ENCODE assay signal across 9 mouse cellular contexts in the genomic region with DNA sequence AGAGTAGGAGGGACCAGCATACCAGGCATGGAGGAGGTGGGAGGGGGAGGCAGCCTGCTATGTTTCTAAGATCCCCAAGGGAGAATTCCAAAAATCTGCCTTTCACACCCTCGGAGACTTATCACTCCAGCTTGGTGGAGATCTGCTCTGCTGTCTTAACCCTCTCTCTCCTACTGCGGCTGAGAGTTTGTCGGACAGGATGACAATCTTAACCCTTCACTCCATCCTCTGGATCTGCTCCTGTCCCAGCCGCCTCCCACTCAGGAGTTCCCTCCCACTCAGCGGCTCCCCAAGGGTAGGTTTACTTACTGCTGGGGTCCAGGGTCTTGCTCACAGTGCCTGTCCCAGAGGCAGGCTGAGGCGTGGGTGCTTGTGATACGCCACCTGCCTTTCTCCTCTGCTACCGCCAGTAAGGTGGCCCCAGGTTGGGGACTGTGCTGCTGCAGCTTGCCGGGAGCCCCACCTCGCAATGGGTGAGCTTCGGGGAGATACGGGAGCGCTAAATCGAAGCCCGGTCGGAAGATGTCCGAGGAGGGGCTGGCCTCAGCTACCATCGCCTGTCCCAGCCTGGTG. TPM values are rescaled to one million over a fixed set of nuclear protein-coding genes. Genes with fewer than 3 reads are reported as not detected.
DNase-seq lines count a peak whose midpoint lies in the region; ATAC-seq lines count a peak whose summit lies in the region.
"Had no signal": no experiment of that assay in that cellular context is flagged by ENCODE, and none has a peak within 500 bp of the region (broad histone marks: within the 10 kb centered on the region; RNA-seq: fewer than 3 reads in every experiment).

No protein-coding gene starts in this region.

- DNase-seq in heart, adult 18-20 months, result no peak
- peak; percentile 24 to 26 for DNase-seq in cerebellum, postnatal 36 days
- DNase-seq in adrenal gland, postnatal 25 days, result no peak
- DNase-seq in adrenal gland, postnatal 10 days, result no peak

- no peak overlapping the region for H3K27ac ChIP-seq in heart, embryonic 15.5 days
- H3K27ac ChIP-seq in hindbrain, embryonic 12.5 days, result no peak overlapping the region
- 0 out of 2 replicates have a peak overlapping the region, but pooled peaks have one; percentile 9 for H3K27ac ChIP-seq in limb, embryonic 15.5 days
- no peak overlapping the region for H3K27ac ChIP-seq in stomach, embryonic 14.5 days (ENCODE audit: low read length)
- H3K27ac ChIP-seq: liver, embryonic 14.5 days had no signal

- H3K36me3 ChIP-seq in heart, embryonic 15.5 days, result no peaks in the 10 kb centered on the region
- H3K36me3 ChIP-seq in hindbrain, embryonic 12.5 days, result no peaks in the 10 kb centered on the region
- no peaks in the 10 kb centered on the region for H3K36me3 ChIP-seq in limb, embryonic 15.5 days
- no peaks in the 10 kb centered on the region for H3K36me3 ChIP-seq in stomach, embryonic 14.5 days (ENCODE audit: control insufficient read depth, insufficient read depth, low read length)

- peak overlapping the region; percentile 92 for H3K4me2 ChIP-seq in heart, embryonic 15.5 days
- H3K4me2 ChIP-seq in hindbrain, embryonic 12.5 days (replicated peaks), result peak overlapping the region; percentile 97
- H3K4me2 ChIP-seq in limb, embryonic 15.5 days, result peak overlapping the region; percentile 95
- peak overlapping the region; percentile 98 for H3K4me2 ChIP-seq in stomach, embryonic 14.5 days (replicated peaks; ENCODE audit: low read depth, low read length)

- ATAC-seq in heart, embryonic 15.5 days (replicated peaks; ENCODE audit: insufficient number of reproducible peaks, insufficient read depth, low FRiP score, low read depth), result no peak
- no peak for ATAC-seq in hindbrain, embryonic 12.5 days (ENCODE audit: low FRiP score)
- no peak for ATAC-seq in limb, embryonic 15.5 days (ENCODE audit: insufficient number of reproducible peaks, low FRiP score, low TSS enrichment, low read depth)
- no peak for ATAC-seq in stomach, embryonic 14.5 days (ENCODE audit: insufficient number of reproducible peaks, insufficient read depth, low FRiP score, low read depth)

- H3K4me1 ChIP-seq in heart, embryonic 15.5 days (replicated peaks), result peaks cover 25% of the 10 kb centered on the region
- peaks cover 19% of the 10 kb centered on the region for H3K4me1 ChIP-seq in hindbrain, embryonic 12.5 days
- H3K4me1 ChIP-seq in limb, embryonic 15.5 days, result peaks cover 34% of the 10 kb centered on the region
- H3K4me1 ChIP-seq in stomach, embryonic 14.5 days (ENCODE audit: control insufficient read depth, insufficient read depth, low read length), result peaks cover 17% of the 10 kb centered on the region

- H3K27me3 ChIP-seq in heart, embryonic 15.5 days, result peaks cover 32% of the 10 kb centered on the region
- H3K27me3 ChIP-seq in hindbrain, embryonic 12.5 days, result peaks cover 60% of the 10 kb centered on the region
- H3K27me3 ChIP-seq in limb, embryonic 15.5 days, result peaks cover 36% of the 10 kb centered on the region
- peaks cover 13% of the 10 kb centered on the region; the same call in 1 of the 2 replicates for H3K27me3 ChIP-seq in stomach, embryonic 14.5 days (ENCODE audit: control insufficient read depth, insufficient read depth, low read length)

- H3K9ac ChIP-seq in heart, embryonic 15.5 days, result peak overlapping the region; percentile 36
- H3K9ac ChIP-seq in hindbrain, embryonic 12.5 days, result no peak overlapping the region
- H3K9ac ChIP-seq in limb, embryonic 15.5 days, result peak overlapping the region; percentile 18; the same call in 1 of the 2 replicates
- no peak overlapping the region for H3K9ac ChIP-seq in stomach, embryonic 14.5 days (replicated peaks; ENCODE audit: low read depth, low read length)
- H3K9ac ChIP-seq: liver, embryonic 14.5 days had no signal

- peak overlapping the region; percentile 61 for H3K4me3 ChIP-seq in heart, embryonic 15.5 days
- peak overlapping the region; percentile 55 for H3K4me3 ChIP-seq in hindbrain, embryonic 12.5 days
- peak overlapping the region; percentile 56 for H3K4me3 ChIP-seq in limb, embryonic 15.5 days
- H3K4me3 ChIP-seq in stomach, embryonic 14.5 days (ENCODE audit: low read depth, low read length), result peak overlapping the region; percentile 44

- H3K9me3 ChIP-seq in heart, embryonic 15.5 days (replicated peaks), result no peaks in the 10 kb centered on the region
- H3K9me3 ChIP-seq in hindbrain, embryonic 12.5 days (replicated peaks), result no peaks in the 10 kb centered on the region
- H3K9me3 ChIP-seq in limb, embryonic 15.5 days, result no peaks in the 10 kb centered on the region
- no peaks in the 10 kb centered on the region for H3K9me3 ChIP-seq in stomach, embryonic 14.5 days (ENCODE audit: control insufficient read depth, low read depth, low read length)

- 2% methylated on average over 18 of the region's 18 CpGs for WGBS in heart, embryonic 15.5 days
- WGBS in hindbrain, embryonic 12.5 days, result under 1% methylated on average over 18 of the region's 18 CpGs
- 1% methylated on average over 18 of the region's 18 CpGs for WGBS in limb, embryonic 15.5 days
- WGBS in stomach, embryonic 14.5 days, result 2% methylated on average over 18 of the region's 18 CpGs

RNA-seq across cellular contexts. Expression of gene Extl1, which starts 12.9 kb away (rescaled TPM):
- 2.3 and 2.9 TPM in 2 replicates for polyA plus RNA-seq in heart, embryonic 15.5 days (2015; fragmentation: Nextera tagmentation; extraction: Ambion mirVana)
- 10 to 100 TPM; 19.7 to 19.8 TPM for total RNA-seq in heart, adult 18-20 months (2021)
- 1.2 and 1.7 TPM in 2 replicates for polyA plus RNA-seq in hindbrain, embryonic 12.5 days (2016; fragmentation: Nextera tagmentation; extraction: Ambion mirVana)
- 6.4 and 7.8 TPM in 2 replicates for polyA plus RNA-seq in limb, embryonic 15.5 days (2015; fragmentation: Nextera tagmentation; extraction: Ambion mirVana)
- 0.64 and 0.98 TPM in 2 replicates for polyA plus RNA-seq in stomach, embryonic 14.5 days (2014; fragmentation: Nextera tagmentation; extraction: Ambion mirVana)
- 1.7 and 2.1 TPM in 2 replicates for total RNA-seq in adrenal gland, postnatal 25 days (2021)
- total RNA-seq in adrenal gland, postnatal 10 days (2021), result 1 to 10 TPM; 1.1 to 3.1 TPM

RNA-seq across cellular contexts. Expression of gene Pafah2, which starts 25.4 kb away (rescaled TPM):
- 10.3 and 10.6 TPM in 2 replicates for polyA plus RNA-seq in heart, embryonic 15.5 days (2015; fragmentation: Nextera tagmentation; extraction: Ambion mirVana)
- total RNA-seq in heart, adult 18-20 months (2021), result 1 to 10 TPM; 6.1 to 7.9 TPM
- 9.2 and 10.7 TPM in 2 replicates for polyA plus RNA-seq in hindbrain, embryonic 12.5 days (2016; fragmentation: Nextera tagmentation; extraction: Ambion mirVana)
- polyA plus RNA-seq in limb, embryonic 15.5 days (2015; fragmentation: Nextera tagmentation; extraction: Ambion mirVana), result 20.7 and 20.8 TPM in 2 replicates
- polyA plus RNA-seq in stomach, embryonic 14.5 days (2014; fragmentation: Nextera tagmentation; extraction: Ambion mirVana), result 13.8 and 15.1 TPM in 2 replicates
- total RNA-seq in adrenal gland, postnatal 25 days (2021), result 7.9 and 9.1 TPM in 2 replicates
- 10 to 100 TPM; 20.8 to 22.1 TPM for total RNA-seq in adrenal gland, postnatal 10 days (2021)

RNA-seq across cellular contexts. Expression of gene Slc30a2, which starts 27.8 kb away (rescaled TPM):
- 0.18 and 0.21 TPM in 2 replicates for polyA plus RNA-seq in heart, embryonic 15.5 days (2015; fragmentation: Nextera tagmentation; extraction: Ambion mirVana)
- under 1 TPM; 0.30 to 0.72 TPM for total RNA-seq in heart, adult 18-20 months (2021)
- polyA plus RNA-seq in hindbrain, embryonic 12.5 days (2016; fragmentation: Nextera tagmentation; extraction: Ambion mirVana), result not detected in 2 replicates
- 1.3 and 2.6 TPM in 2 replicates for polyA plus RNA-seq in limb, embryonic 15.5 days (2015; fragmentation: Nextera tagmentation; extraction: Ambion mirVana)
- not detected in 2 replicates for polyA plus RNA-seq in stomach, embryonic 14.5 days (2014; fragmentation: Nextera tagmentation; extraction: Ambion mirVana)
- total RNA-seq in adrenal gland, postnatal 25 days (2021), result 21.1 and 21.5 TPM in 2 replicates
- 10 to 100 TPM; 13.7 to 17.4 TPM for total RNA-seq in adrenal gland, postnatal 10 days (2021)

RNA-seq across cellular contexts. Expression of gene Trim63, which starts 55.8 kb away (rescaled TPM):
- 137 and 156 TPM in 2 replicates for polyA plus RNA-seq in heart, embryonic 15.5 days (2015; fragmentation: Nextera tagmentation; extraction: Ambion mirVana)
- 100 to 1,000 TPM; 195 to 199 TPM for total RNA-seq in heart, adult 18-20 months (2021)
- polyA plus RNA-seq in hindbrain, embryonic 12.5 days (2016; fragmentation: Nextera tagmentation; extraction: Ambion mirVana), result 0.54 and 1.6 TPM in 2 replicates
- polyA plus RNA-seq in limb, embryonic 15.5 days (2015; fragmentation: Nextera tagmentation; extraction: Ambion mirVana), result 3.2 and 8.0 TPM in 2 replicates
- not detected in 2 replicates for polyA plus RNA-seq in stomach, embryonic 14.5 days (2014; fragmentation: Nextera tagmentation; extraction: Ambion mirVana)
- not detected in 2 replicates for total RNA-seq in adrenal gland, postnatal 25 days (2021)
- total RNA-seq in adrenal gland, postnatal 10 days (2021), result 1 to 10 TPM; 3.2 to 8.2 TPM

Comparison
In these comparisons a context has a peak if more than half of its experiments do, and no peak if none do; other contexts are left out.
1. H3K9ac ChIP-seq: peak in heart, embryonic 15.5 days (single experiment) and limb, embryonic 15.5 days (single experiment); none in hindbrain, embryonic 12.5 days (single experiment) and stomach, embryonic 14.5 days (single experiment).
2. DNase-seq: peak in cerebellum, postnatal 36 days (2 of 2); none in heart, adult 18-20 months (0 of 2), adrenal gland, postnatal 25 days (single experiment) and adrenal gland, postnatal 10 days (single experiment).
3. Peak in every context shown above with its lines, with median percentiles within 50 percentile points of each other: H3K4me2 ChIP-seq and H3K4me3 ChIP-seq.